Mouse (Mus musculus): ENCODE data around the gene Mpv17l. TPM values are rescaled to one million over a fixed set of nuclear protein-coding genes. Genes with fewer than 3 reads are reported as not detected.

The Mpv17l gene
- under 1 TPM; 0.38 to 0.57 TPM for total RNA-seq (2023)

GRCm38 (mm10) chr16:13902888-13903483, at the start of gene Mpv17l, which contains the start of gene Pdxdc1:
Gene Mpv17l, plus strand, starts transcription at chr16:13903161.
Gene Pdxdc1, minus strand, starts transcription at chr16:13903131.

GRCm38 (mm10) chr16:13986574-13987478, 83.9 kb downstream of the Mpv17l start, which contains the start of the genes 2900011O08Rik and Ifitm7:
Gene 2900011O08Rik, plus strand, starts transcription at chr16:13986604.
Gene Ifitm7, minus strand, starts transcription at chr16:13986888.

Other genes with a start within 250 kb of the Mpv17l start
- gene Parn, start 235.0 kb upstream of the Mpv17l start, total RNA-seq (2023) = 10 to 100 TPM in 1 of 2 experiments, 1 to 10 TPM in 1; 9.6 to 10.9 TPM
- 10 to 100 TPM; 28.1 to 31.9 TPM for gene Bfar, start 231.3 kb upstream of the Mpv17l start, total RNA-seq (2023)
- 1 to 10 TPM; 5.6 to 6.6 TPM for gene 3110001I22Rik, start 231.2 kb upstream of the Mpv17l start, total RNA-seq (2023)
- gene Pla2g10, start 172.2 kb upstream of the Mpv17l start, total RNA-seq (2023) = not detected
- 10 to 100 TPM; 11.1 to 11.6 TPM for gene Rrn3, start 122.5 kb upstream of the Mpv17l start, total RNA-seq (2023)
- gene Ntan1, start 84.3 kb upstream of the Mpv17l start, total RNA-seq (2023) = 10 to 100 TPM; 38.0 to 39.1 TPM
- 10 to 100 TPM; 38.9 to 46.2 TPM for gene Pdxdc1, start within 50 bp of the Mpv17l start, total RNA-seq (2023)
- not detected for gene 2900011O08Rik, start 83.4 kb downstream of the Mpv17l start, total RNA-seq (2023)
- under 1 TPM in 1 of 2 experiments, not detected in 1; 0.24 TPM for gene Ifitm7, start 83.7 kb downstream of the Mpv17l start, total RNA-seq (2023)